Mouse (Mus musculus): ENCODE data around the gene Gm42906.
A peak's percentile ranks its signal among the peaks of the same experiment; 100 is the strongest.

Gm42906 gene

DNA sequence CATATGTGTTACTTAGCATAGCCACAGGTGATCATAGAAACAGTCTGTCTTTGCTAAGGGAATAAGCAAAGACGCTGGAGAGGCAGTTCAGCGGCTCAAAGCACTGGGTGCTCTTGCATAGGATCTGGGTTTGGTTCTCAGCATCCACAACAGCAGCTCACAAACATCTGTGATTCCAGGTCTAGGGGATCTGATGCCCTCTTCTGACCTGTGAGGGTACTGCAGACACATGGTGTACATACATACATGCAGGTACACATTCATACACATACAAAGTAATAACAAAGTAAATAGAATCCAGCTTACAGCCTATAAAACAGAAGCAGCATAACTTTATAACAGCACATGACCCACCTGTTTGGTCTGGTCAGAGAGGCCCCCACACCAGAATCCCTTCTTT, 366.0 kb downstream of the Gm42906 start:
- no peak for DNase-seq (ENCODE audit: low spot score)

DNA sequence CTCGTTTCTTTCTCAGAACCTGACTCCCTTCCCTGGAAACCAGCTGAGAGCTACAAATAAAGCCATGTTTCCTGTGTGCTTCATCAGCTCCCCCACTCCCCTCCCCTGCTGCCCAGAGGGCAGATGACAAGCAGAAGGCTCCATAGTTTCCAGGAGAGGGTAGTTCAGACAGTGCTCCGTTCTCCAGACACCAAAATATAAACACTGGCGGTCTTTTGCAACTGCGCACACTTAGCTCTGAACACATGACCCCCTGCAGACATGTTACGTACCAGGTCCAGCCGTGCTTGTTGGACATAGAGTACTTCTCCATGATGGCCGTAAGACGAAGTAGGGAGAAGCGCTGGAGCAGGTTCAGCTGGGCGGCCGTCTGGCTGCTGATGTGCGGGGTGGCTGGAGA, 367.5 kb downstream of the Gm42906 start:
- DNase-seq (ENCODE audit: low spot score), result no peak

DNA sequence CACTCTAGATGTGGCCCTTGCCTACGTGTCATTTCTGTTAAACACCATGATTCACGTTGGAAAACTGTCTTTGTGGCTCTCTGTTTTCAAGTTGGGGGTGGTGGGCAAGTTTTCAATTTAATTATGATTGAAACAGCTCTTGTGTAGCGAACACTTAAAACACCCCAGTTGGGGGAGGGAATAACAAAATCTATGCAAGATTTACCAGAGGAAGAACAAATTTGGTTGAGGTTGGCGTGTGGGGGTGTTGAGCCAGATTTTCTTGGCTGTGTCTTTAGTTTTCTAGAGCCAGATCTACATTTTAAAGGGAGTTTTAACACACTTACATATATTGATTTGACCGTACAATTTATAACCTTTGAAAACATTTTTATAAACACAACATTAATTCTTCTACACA, 368.2 kb downstream of the Gm42906 start:
- no peak for DNase-seq (ENCODE audit: low spot score)

DNA sequence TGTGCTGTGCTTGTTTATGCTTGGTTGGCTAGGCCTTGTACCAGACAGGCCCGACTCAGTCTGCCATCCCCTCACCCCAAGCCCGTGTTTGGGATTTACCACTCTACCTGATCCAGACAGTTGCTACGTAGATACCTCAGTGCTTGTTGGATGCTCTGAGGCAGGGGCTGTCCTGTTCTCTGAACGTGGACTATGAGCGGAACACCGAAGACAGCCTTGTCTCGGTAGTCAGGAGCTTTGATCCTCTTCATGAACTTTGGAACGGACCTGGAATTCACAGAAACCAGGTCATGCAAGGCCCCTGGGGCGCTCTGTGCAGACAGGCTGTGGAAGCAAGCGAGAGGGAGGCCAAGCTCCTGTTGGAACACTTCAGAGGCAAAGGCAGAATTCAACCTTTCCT, 368.6 kb downstream of the Gm42906 start:
- DNase-seq (ENCODE audit: low spot score), result no peak

DNA sequence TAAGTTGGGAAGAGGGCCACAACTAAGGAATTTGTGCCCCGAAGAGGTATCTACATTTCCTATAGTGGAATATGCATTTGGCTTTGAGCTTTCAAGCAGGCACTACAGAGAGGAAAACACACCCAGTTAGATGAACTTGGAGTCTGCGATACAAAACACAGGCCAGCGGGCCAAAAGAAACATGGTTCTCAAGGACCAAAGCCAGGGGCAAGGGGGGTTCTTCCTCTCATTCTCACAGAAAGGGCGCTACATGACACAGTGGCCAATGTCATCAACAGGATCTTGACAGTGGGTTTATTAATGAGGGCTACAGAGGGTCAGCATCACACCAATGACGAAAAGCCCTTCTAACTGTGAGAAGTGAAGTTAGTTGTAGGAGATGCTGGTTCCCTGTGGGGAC, 370.2 kb downstream of the Gm42906 start:
- no peak for DNase-seq (ENCODE audit: low spot score)

DNA sequence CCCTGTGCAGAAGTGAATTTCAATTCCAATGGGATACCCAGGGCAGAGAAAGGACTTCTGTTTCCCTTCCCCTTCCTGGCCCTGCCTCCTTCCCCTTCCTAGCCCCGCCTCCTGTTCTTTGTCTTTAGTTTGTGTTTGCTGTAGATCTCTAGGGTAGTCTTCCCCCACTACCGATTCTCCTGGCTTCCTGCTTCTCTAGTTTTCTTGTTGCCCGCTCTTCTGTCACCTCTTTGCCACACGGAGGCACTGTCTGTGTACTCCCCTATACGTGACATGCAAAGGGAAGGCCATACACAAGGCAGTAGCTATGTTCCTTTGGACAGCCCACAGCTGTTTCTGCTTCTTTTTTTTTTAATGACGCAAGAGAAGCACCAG, 371.1 kb downstream of the Gm42906 start:
- DNase-seq (ENCODE audit: low spot score), result no peak

DNA sequence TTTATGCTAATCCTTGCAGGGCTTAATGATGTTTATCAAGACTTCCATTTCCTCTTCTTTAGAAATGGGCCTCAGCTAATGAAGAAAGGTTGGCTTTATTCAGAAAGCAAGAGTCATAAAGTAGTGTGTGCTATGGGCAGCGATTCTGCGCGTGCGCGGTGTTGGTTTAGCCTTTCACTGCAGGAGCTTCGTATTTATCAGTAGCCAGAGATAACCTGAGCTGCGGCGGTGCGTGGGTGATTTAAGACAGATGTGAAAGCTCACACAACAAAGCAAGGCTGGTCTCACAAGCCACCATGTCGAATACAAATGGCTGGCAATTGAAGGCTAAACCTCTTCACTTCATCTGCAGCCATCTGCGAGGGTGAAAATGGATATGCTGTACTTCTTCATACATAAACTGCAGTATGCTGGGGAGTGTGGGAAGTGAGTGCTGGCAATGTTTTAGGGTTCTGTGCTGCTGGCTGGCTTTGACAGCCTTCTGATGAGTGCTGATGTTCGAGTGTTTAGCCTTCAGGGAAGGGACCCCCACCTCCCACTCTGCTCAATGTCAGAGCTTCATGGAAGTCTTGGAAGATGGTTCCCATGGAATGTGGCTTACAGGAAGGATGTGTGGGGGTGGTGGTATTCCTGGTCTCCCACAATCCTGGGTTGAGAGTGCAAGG, 371.6 kb downstream of the Gm42906 start:
- no peak for DNase-seq (ENCODE audit: low spot score)

DNA sequence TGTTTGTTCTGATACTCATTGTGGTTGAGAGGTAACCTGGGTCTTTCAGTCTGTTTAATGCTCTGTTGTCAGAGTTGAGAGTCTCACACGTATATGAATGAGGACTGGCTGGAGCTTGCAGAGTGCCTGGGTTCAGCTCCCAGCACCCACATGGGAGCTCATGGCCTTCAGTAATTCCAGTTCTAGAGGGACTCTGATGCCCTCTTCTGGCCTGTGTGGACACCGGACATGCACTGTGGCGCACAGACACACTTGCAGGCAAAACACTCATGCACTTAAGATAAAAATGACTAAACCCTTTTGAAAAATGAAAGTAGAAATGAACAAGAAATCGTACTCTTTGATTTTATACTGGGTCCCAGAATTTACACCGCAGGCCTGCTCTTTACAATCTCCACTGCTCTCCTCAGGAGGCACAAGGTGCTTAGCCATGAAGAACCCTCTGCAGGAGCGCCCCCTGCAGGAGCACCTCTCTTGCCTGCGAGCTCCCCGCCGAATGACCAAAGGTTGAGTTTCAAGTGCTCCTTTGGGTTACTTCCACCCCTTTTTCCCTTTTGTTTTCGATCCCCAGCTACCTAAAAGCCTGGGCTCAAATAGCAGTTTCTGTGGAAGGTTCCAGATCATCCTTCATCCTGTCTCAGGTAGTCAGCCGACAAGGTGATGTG, 372.4 kb downstream of the Gm42906 start:
- no peak for DNase-seq (ENCODE audit: low spot score)

DNA sequence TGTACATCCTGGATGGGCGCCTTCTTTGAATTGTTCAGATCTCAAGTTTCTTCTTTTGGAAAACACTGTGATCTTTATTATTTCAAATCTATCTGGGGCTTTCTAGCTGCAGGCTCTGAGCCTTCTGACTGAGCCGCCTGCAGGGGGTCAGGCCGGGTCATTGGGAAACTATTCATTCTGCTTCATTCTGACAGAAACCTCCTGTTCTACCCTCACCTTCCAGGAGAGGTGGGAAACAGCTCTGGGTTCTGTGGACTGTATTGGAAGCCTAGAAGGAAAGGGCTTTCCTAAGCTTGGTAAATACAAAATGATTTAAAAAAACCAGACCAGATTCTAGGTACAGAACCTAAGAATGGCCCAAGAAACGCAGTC, 373.2 kb downstream of the Gm42906 start:
- no peak for DNase-seq (ENCODE audit: low spot score)

DNA sequence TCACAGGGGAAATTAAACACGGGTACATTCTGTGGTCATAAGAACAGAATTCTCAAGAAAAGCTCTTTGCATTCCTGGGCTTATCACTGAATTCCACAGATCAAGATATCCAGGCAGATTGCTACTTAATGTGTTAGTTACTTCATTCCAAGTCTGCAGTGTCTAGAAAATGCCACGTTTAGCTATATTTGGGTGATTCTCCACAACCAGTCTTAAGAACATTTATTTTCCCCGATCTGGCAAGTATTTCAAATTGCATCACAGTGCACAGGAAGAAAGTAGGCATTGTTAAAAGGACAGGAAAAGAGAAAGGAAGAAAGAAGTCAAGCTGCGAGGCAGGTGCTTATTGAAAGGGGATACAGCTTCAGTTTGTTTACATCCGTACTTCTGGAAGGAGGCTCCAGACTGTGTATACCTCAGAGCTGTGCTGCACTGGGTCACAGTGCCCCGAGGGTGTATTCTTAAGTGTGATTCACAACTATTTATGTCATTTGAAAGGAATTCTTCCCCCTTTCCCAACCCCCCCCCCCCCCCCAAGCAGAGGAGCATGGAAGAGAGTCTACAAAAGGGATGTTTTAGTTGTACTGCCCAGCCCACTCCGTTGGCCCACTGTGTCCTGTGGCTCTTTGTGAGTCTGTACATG, 373.7 kb downstream of the Gm42906 start:
- no peak for DNase-seq (ENCODE audit: low spot score)

DNA sequence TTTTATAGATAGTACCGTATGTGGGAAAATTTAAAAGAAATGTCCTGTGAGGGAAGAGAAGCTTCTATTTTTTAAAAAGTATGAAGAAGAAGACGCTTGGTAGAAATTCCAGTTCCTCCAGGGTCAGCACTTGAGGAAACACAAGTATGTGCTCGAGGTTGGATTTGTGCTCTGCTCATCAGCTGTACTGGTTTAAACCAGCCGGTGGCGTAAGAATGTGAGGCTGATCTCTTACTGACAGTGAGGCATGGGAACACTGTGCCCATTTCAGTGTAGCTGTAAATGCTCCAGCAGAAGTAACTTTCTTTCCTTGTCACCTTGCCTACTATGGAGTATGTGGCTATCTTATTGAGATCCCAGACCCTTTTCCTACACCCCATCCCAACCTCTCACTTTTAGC, 374.8 kb downstream of the Gm42906 start:
- DNase-seq (ENCODE audit: low spot score), result no peak

DNA sequence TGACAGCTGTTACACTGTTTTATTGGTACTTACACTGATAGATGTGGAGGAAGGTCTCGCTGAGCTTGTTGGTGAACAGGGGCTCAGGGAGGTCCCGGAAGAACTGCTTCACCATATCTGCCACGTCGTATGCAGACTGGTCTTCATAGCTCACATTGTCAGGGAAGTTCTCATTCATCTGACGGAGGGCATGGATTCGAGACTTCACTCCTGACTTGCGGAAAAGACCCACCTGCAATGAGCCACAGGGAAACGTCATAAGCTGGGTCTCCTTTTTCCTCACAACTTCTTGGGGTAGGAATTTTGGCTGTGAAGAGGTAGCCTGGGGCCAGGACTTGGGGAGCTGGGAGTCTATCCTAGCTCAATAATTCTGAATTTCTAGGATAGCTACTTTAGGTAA, 375.6 kb downstream of the Gm42906 start:
- DNase-seq (ENCODE audit: low spot score), result no peak

DNA sequence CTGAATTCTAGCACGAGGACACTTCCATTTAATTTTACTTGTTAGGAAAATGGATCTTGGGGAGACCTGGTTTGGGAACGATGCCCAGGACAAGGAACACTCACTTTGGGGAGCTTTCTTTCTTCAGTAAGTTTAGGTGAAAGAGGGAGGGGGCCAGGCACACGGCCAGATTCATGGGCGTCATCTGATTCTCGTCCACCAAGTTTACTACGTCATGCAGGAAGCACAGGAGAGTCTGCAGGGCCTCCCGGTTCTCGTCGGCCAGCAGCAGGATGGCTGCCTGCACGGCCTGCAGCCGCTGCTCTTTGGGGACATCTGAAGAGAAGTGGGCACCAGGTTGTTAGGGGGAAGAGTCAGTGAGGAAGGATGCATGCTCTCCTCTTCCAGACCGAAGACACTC, 380.5 kb downstream of the Gm42906 start:
- no peak for DNase-seq (ENCODE audit: low spot score)

DNA sequence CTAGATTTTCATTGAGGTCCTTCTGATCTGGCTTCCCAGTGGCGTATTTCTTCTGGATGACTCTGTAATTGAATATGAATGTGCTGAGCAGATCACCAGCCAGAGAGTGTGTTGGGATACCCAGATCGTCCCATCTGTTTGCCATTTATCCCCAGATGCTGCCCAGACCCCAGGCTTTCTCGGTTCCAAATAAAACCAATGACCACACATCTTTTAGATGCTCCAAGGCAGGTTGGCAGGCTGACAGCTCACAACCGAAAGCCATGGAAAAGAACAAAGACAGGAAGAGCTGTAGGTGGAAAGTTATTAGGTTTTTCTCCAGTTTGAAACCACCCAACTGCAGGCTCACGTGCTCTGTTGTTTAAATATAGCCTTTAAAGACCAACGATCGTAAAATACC, 381.0 kb downstream of the Gm42906 start:
- no peak for DNase-seq (ENCODE audit: low spot score)

DNA sequence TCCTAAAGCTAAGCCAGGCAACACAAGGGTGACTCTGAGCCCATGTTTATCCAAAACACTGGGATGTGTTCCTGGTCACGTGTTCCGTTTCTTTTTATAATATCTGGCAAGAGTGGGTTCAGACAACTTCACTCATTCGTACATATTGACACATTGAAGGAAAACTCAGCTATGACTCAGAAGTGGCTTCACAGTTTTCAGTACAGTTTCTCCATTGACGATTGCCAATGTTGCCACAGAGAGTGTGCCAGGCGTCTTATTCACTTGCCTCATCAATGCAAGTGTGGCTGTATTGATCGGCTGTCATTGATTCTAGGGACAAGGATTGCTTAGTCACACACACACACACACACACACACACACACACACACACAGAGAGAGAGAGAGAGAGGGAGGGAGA, 381.8 kb downstream of the Gm42906 start:
- no peak for DNase-seq (ENCODE audit: low spot score)

DNA sequence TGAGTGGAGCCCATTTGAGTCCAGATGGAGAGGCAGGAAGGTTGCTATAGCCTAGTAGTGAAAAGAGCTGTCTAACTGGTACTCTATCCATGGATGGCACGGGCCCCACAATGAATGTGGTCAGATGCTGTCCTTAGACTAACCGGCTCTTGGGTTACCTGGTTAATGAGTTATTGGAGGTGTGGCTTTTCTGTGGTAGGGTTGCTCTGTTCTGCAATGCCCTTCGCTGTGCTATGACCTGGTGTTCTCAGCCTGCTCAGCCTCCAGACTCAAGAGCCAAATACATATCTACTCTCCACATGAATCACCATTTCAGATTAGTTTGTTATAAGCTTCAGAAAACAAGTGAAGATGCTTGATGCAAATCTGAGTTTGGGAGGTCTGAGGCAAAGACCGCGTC, 385.1 kb downstream of the Gm42906 start:
- DNase-seq (ENCODE audit: low spot score), result no peak

DNA sequence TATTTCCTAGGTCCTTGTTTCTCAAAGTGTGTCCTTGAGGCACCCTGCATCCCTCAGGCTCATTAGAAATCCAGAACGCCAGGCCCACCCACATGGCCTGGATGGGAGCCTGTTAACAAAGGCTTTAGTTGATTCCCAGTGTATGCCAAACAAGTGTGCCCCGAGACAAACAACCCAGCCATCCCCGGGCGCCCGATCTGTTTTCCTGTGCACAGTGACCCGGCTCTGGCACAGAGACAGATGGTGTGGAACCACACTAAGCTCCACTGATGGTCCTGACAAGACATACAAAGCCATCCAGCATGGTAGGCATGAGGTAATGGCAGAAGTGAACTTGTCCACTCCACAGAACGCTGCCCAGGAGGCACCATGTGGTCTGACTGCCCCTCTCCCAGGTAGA, 390.1 kb downstream of the Gm42906 start:
- no peak for DNase-seq (ENCODE audit: low spot score)

DNA sequence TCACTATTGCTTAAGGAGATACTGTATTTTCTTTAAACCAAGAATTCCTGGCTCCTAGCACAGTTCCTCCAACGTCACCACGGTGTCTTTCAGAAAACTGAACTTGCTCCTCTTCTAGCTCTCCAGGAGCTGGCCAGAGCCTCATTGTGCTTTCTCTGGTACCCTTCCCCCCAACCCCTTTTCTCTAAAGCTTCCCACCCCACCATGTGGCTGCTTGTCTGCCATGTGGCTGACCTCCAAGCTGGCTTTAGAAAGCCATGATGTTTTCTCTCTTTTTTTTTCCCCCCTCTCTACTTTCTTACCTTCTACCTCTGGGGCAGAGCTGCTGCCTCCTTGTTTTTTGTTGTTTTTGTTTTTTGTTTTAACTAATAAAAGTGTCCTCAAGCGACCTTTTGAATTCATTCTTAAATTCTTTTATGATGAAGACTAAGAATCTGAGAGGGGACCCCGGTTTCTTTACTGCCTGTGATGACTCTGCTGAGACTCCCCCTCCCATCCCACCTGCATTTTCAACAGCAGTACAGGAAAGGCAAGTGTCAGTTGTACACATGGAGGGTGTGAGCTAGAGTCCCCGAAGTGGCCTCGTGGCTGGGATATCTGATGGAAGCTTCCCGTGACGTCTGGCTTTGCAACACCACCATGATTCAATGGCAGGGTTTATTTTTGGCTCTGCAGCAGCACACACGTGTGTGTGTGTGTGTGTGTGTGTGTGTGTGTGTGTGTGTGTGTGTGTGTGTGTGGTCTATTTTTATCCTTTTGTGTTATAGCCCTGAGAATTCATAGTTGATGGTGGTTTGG, 393.0 kb downstream of the Gm42906 start:
- DNase-seq (ENCODE audit: low spot score), result no peak

DNA sequence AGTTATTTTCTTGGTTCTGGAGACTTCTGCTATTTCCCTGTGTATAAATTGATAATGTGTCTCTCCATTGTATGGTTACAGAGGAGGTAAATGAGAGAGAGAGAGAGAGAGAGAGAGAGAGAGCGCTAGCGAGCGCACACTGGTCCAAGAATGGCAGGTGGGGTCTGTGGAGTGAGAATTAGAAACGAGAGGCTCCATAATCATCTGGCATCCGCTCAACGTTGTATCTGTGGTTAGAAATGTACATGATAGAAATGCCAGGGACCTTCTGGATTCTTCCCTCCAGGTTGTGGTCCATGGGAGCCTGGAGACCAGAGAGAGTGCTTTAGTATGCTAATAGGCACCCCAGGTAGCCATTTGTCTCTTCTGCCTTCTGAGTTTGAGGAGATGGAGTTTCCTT, 399.1 kb downstream of the Gm42906 start:
- no peak for DNase-seq (ENCODE audit: low spot score)

DNA sequence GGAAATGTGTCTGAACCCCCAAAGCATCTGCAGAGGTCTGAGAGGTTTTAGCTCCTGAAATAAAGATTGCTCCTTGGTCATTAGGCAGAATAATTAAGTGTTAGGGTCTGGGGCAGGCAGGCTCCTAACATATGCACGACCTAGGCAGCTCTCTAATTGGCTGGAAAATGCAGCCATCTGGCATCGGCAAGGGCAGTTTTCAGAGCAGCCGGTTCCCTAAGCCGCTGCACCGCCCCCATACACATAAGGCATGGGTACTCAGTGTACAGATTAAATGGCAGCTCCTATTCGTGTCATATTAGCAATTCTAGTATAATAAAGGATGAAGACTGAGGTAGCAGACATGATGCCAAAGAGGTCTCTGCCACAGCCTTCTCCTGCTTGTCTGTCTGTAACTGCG, 400.8 kb downstream of the Gm42906 start:
- DNase-seq (ENCODE audit: low spot score), result peak; percentile 46

DNA sequence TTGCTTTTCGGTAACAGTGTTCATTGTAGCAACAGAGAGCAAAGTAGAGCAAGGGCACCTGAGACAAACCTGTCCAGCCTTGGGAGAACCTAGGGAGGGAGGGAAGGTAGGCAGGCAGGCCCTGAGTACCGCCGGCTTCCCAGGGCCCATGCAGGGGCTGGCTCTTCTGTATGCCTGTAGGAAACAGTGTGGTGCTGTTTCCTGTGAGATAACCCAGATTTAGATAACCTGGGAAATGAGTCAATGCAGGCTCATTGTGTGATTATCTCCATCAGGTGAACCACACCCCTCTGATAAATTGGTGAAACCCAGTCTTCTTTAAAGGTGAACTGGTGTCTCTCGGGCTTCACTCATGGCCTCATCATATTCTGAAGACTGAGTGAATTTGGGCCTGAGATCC, 401.9 kb downstream of the Gm42906 start:
- DNase-seq (ENCODE audit: low spot score), result no peak

DNA sequence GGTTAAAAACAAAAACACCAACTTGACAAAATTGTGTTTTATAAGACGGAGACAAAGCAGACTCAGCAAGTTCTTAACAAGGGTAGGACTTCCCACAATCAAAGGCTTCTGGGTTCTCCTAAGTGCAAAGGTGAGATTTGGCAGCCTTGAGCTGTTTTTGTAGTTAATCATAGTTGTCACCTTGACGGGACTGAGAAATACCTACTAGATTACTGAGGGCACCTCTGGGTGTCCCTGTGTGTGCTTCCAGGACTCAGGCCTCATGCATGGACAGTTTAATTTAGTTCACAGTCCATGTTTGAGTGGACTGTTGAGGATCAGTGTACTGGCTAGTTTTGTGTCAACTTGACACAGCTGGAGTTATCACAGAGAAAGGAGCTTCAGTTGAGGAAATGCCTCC, 403.5 kb downstream of the Gm42906 start:
- DNase-seq (ENCODE audit: low spot score), result no peak

DNA sequence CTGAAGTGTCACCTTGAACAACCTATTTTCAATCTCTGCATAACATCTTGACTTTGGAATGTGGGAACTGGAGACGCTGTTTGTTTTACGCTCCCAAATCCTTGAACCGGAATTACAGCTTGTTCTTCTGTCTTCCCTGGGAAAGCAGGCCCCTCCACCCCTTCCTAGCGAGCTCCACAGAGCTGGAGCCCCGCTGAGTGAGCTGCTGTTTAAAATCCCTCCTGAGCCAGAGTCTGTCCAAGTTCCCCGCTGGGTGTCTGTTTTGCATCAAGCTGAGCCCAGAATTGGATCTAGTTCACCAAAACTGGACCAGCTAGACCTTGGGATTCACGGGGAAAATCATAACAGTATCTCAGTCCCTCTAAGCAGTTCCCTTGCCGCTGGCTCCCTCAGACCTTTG, 404.5 kb downstream of the Gm42906 start:
- no peak for DNase-seq (ENCODE audit: low spot score)

All from layer of hippocampus, adult 11-12 months (tissue).